Mouse (Mus musculus) hindbrain, embryonic 16.5 days (tissue): Measurements from ENCODE around the gene Stxbp6. TPM values are rescaled to one million over a fixed set of nuclear protein-coding genes. Genes with fewer than 3 reads are reported as not detected.
A peak's percentile ranks its signal among the peaks of the same experiment; 100 is the strongest.

Experiments used
- ATAC-seq: fragments of 200-750 bp; cut with Nextera tagmentation; 2 replicates; pipeline ENCODE4 v1.8.0; 2017; ENCODE audit warnings: moderate TSS enrichment, moderate library complexity
- H3K27ac ChIP-seq: fragments of 300-500 bp; sonication (generic); 2 replicates; pipeline ENCODE4 v1.5.1; 2014; ENCODE audit warnings: low read depth, mild to moderate bottlenecking, control low read depth, low read length, moderate library complexity
- H3K27me3 ChIP-seq: fragments of 300-500 bp; sonication (generic); replicated peaks from 2 replicates; pipeline ENCODE4 v1.6.1; 2014; ENCODE audit warnings: low read length; ENCODE audit not compliant: control insufficient read depth, insufficient read depth
- H3K36me3 ChIP-seq: fragments of 300-500 bp; sonication (generic); 2 replicates; pipeline ENCODE4 v1.6.1; 2014; ENCODE audit warnings: mild to moderate bottlenecking, low read length, moderate library complexity, mixed read lengths; ENCODE audit not compliant: control insufficient read depth, insufficient read depth
- H3K4me1 ChIP-seq: fragments of 300-500 bp; sonication (generic); 2 replicates; pipeline ENCODE4 v1.6.1; 2014; ENCODE audit warnings: low read depth, low read length; ENCODE audit not compliant: control insufficient read depth, insufficient read depth
- H3K4me2 ChIP-seq: fragments of 300-500 bp; sonication (generic); 2 replicates; pipeline ENCODE4 v1.6.1; 2014; ENCODE audit warnings: mild to moderate bottlenecking, low read length, control low read depth, moderate library complexity
- H3K4me3 ChIP-seq: fragments of 300-500 bp; sonication (generic); 2 replicates; pipeline ENCODE4 v1.5.1; 2014; ENCODE audit warnings: mild to moderate bottlenecking, low read length, control low read depth, moderate library complexity
- H3K9ac ChIP-seq: fragments of 300-500 bp; sonication (generic); 2 replicates; pipeline ENCODE4 v1.6.1; 2014; ENCODE audit warnings: low read depth, mild to moderate bottlenecking, control low read depth, low read length, moderate library complexity
- H3K9me3 ChIP-seq: fragments of 300-500 bp; sonication (generic); 2 replicates; pipeline ENCODE4 v1.6.1; 2014; ENCODE audit warnings: mild to moderate bottlenecking, low read length, moderate library complexity; ENCODE audit not compliant: control insufficient read depth
- WGBS: fragments of 180-500 bp; shearing (Covaris S2); extraction: QIAGEN DNeasy Blood & Tissue Kit; methylation state at CpG from one replicate; pipeline ENCODE4 v1.1.7; 2014; 5-methylcytosine and 5-hydroxymethylcytosine counted together
- polyA plus RNA-seq: library from polyadenylated mRNA; unstranded; fragments of >200 nt; fragmentation: Nextera tagmentation; extraction: Ambion mirVana; gene quantifications from 2 replicates; pipeline ENCODE4 v1.2.1, GENCODE M21; 2015

Gene Stxbp6
- polyA plus RNA-seq, 1 experiment from 2014 or later = 21.6 TPM

GRCm38 (mm10) chr12:45075631-45076030 lies 1.1 kb upstream of the Stxbp6 start:
- WGBS = 78% methylated on average over 11 of the region's 11 CpGs
- peaks cover 8% of the 10 kb centered on the region for H3K4me1 ChIP-seq

GRCm38 (mm10) chr12:45074042-45074601 lies 387 bp downstream of the Stxbp6 start:
- Histone ChIP-seq H3K4me3 (peak overlapping the region; percentile 74), H3K27ac (peak overlapping the region; percentile 73), H3K36me3 (no peaks in the 10 kb centered on the region), H3K27me3 (no peaks in the 10 kb centered on the region), H3K4me1 (peaks cover 8% of the 10 kb centered on the region), H3K9me3 (no peaks in the 10 kb centered on the region), H3K9ac (peak overlapping the region; percentile 76), H3K4me2 (peak overlapping the region; percentile 97)
- WGBS = under 1% methylated on average over 46 of the region's 62 CpGs
- ATAC-seq = peak; percentile 90

More at GRCm38 (mm10) chr12:45075631-45076030, 1.1 kb upstream of the Stxbp6 start:
- no peak overlapping the region for H3K4me3 ChIP-seq
- H3K36me3 ChIP-seq = no peaks in the 10 kb centered on the region
- H3K9ac ChIP-seq = peak overlapping the region; percentile 41; the same call in 1 of the 2 replicates
- H3K27me3 ChIP-seq = no peaks in the 10 kb centered on the region
- ATAC-seq = no peak
- H3K4me2 ChIP-seq = peak overlapping the region; percentile 97
- no peaks in the 10 kb centered on the region for H3K9me3 ChIP-seq
- H3K27ac ChIP-seq = no peak overlapping the region

- no peaks in the 10 kb centered on the region for H3K27me3 ChIP-seq
- peak; percentile 62 for ATAC-seq
- H3K4me1 ChIP-seq = peaks cover 8% of the 10 kb centered on the region
- H3K9ac ChIP-seq = peak overlapping the region; percentile 76
- H3K4me2 ChIP-seq = peak overlapping the region; percentile 97
- under 1% methylated on average over 26 of the region's 28 CpGs for WGBS
- H3K27ac ChIP-seq = peak overlapping the region; percentile 73; the same call in 1 of the 2 replicates
- H3K36me3 ChIP-seq = no peaks in the 10 kb centered on the region
- no peaks in the 10 kb centered on the region for H3K9me3 ChIP-seq
- H3K4me3 ChIP-seq = peak overlapping the region; percentile 74
Measured at GRCm38 (mm10) chr12:45073331-45074041, 1.0 kb downstream of the Stxbp6 start.

GRCm38 (mm10) chr12:45072185-45072584 lies 2.3 kb downstream of the Stxbp6 start:
- Histone ChIP-seq H3K9ac (no peak overlapping the region), H3K27me3 (no peaks in the 10 kb centered on the region), H3K4me3 (no peak overlapping the region), H3K4me1 (peaks cover 14% of the 10 kb centered on the region), H3K4me2 (peak overlapping the region; percentile 97), H3K9me3 (no peaks in the 10 kb centered on the region), H3K36me3 (no peaks in the 10 kb centered on the region), H3K27ac (no peak overlapping the region)
- no peak for ATAC-seq
- WGBS = 50% methylated on average over 3 of the region's 3 CpGs

- 54% methylated on average over 9 of the region's 9 CpGs for WGBS
- no peak for ATAC-seq
- H3K4me2 ChIP-seq = no peak overlapping the region
Measured at GRCm38 (mm10) chr12:45070186-45070585, 4.3 kb downstream of the Stxbp6 start.

GRCm38 (mm10) chr12:45068145-45068754 lies 6.3 kb downstream of the Stxbp6 start:
- no peaks in the 10 kb centered on the region for H3K9me3 ChIP-seq
- no peaks in the 10 kb centered on the region for H3K36me3 ChIP-seq
- H3K4me3 ChIP-seq = no peak overlapping the region
- ATAC-seq = no peak
- no peak overlapping the region for H3K9ac ChIP-seq
- H3K27me3 ChIP-seq = no peaks in the 10 kb centered on the region
- H3K4me1 ChIP-seq = peaks cover 9% of the 10 kb centered on the region
- no peak overlapping the region for H3K4me2 ChIP-seq
- no peak overlapping the region for H3K27ac ChIP-seq
- 85% methylated on average over 6 of the region's 6 CpGs for WGBS

More at GRCm38 (mm10) chr12:45070186-45070585, 4.3 kb downstream of the Stxbp6 start:
- H3K27ac ChIP-seq = no peak overlapping the region
- H3K27me3 ChIP-seq = no peaks in the 10 kb centered on the region
- H3K4me3 ChIP-seq = no peak overlapping the region
- no peaks in the 10 kb centered on the region for H3K9me3 ChIP-seq
- no peaks in the 10 kb centered on the region for H3K36me3 ChIP-seq
- H3K4me1 ChIP-seq = peaks cover 13% of the 10 kb centered on the region
- no peak overlapping the region for H3K9ac ChIP-seq

- Histone ChIP-seq H3K9me3 (no peaks in the 10 kb centered on the region), H3K27me3 (no peaks in the 10 kb centered on the region), H3K4me1 (peaks cover 9% of the 10 kb centered on the region), H3K36me3 (no peaks in the 10 kb centered on the region), H3K9ac (no peak overlapping the region), H3K27ac (no peak overlapping the region), H3K4me2 (peak overlapping the region; percentile 30), H3K4me3 (no peak overlapping the region)
- 29% methylated on average over 3 of the region's 3 CpGs for WGBS
- no peak for ATAC-seq
Measured at GRCm38 (mm10) chr12:45067686-45068085, 6.8 kb downstream of the Stxbp6 start.

GRCm38 (mm10) chr12:45067047-45067685 lies 7.3 kb downstream of the Stxbp6 start:
- H3K4me2 ChIP-seq = peak overlapping the region; percentile 30
- no peaks in the 10 kb centered on the region for H3K27me3 ChIP-seq
- ATAC-seq = peak; percentile 66
- H3K4me3 ChIP-seq = no peak overlapping the region
- WGBS = 28% methylated on average over 11 of the region's 11 CpGs
- no peaks in the 10 kb centered on the region for H3K9me3 ChIP-seq
- H3K27ac ChIP-seq = no peak overlapping the region
- H3K4me1 ChIP-seq = peaks cover 9% of the 10 kb centered on the region
- no peak overlapping the region for H3K9ac ChIP-seq
- H3K36me3 ChIP-seq = no peaks in the 10 kb centered on the region

GRCm38 (mm10) chr12:45063606-45064005 lies 10.9 kb downstream of the Stxbp6 start:
- Histone ChIP-seq H3K4me1 (peaks cover 9% of the 10 kb centered on the region), H3K36me3 (no peaks in the 10 kb centered on the region), H3K4me2 (no peak overlapping the region), H3K9ac (no peak overlapping the region), H3K27ac (no peak overlapping the region), H3K9me3 (no peaks in the 10 kb centered on the region), H3K27me3 (no peaks in the 10 kb centered on the region), H3K4me3 (no peak overlapping the region)
- WGBS = 83% methylated on average over 5 of the region's 5 CpGs
- no peak for ATAC-seq
